Mouse (Mus musculus): Measurements from ENCODE around the gene Fsip1.
A peak's percentile ranks its signal among the peaks of the same experiment; 100 is the strongest.

The Fsip1 gene

DNA sequence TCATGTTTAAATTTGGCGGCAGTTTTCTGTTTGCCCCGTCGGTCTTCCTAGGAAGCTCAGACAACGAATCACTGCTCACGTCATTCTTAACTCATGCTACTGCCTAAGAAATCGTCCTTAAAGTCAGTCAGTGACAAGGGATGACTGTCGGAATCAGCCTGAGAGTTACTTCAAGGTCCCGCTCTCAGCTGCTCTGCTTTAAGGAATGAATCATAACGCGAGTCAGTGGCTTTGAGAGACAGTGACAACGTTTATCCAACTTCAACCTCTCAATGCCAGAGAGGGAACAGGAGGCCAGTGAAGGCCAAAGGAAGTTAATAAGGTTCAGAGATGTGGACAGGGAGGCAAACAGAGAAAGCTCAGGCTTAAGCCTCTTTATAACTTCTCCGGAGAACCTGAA, 7.8 kb downstream of the Fsip1 start:
- DNase-seq: no peak

DNA sequence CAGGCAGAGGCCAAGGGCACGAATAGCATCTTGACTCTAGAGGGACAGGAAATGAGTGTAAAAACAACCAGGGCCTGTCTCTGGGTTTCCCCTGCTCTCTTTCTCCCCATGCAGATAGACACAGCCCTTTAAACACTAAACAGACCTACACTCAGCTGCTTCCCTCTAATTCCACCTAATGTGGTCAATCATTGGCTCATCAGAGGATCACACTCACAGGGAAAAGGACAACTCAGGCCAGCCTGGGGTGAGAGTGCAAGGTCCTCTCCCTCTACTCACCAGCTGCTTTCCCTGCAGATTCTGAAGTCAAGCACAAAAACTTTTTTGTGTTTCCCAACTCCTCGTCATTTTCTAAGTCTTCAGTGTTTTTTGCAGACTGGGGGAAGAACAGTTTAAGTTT, 8.8 kb downstream of the Fsip1 start:
- DNase-seq: no peak

DNA sequence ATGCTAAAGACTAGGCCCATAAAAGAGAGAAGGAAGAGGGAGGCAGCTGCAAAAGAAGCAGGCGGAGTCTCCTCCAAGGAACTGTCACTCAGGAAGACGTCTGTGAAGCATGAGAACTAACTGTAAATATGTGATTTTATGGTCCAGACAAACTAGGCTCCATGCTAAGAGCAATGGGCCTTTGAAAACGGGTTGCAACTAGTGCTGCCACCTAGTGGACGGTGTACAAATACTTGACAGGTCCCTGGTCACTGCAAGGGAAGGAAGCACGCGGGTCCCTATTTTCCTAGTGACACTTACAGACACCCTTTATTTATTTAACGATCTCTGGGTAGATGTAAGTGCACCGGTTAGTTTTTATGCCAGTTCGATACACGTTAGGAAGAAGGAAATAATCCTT, 10.9 kb downstream of the Fsip1 start:
- DNase-seq: peak; percentile 42 to 79

DNA sequence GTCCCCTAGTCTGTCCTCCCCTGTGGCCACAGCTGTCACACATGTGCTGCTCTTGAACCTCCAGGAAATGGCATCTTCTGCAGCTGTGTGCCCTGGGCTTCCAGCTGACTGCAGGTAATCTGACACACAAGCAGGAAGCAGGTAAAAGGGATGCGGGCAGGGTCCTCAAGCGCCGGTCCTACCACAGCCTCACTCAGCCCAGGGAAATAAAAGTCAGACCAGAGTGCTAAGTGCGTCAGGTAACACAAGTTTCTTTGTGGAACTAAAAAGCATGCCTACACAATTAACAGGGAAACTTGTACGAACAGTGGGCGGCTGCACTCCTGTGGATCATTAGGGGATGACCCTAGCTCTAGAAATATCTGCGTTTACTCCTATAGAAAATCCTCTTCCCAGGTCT, 20.6 kb downstream of the Fsip1 start:
- no peak for DNase-seq

DNA sequence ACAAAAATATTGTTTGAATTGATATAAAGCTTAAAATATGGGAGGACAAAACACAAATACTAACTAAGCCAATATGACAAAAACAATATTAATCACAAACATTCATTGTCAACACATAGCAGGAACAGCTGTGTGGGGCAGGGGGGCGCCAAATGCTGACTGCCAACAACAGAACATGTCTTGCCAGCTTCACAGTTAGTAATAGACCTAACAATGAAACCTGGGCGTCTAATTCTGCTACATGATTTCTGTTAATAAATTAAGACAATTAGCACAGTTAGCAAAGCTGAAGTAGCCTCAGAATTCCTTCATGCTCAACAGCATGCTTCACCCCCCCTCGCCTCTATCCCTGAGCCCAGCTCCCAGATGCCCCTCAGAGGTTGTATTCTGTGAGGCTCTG, 21.2 kb downstream of the Fsip1 start:
- DNase-seq: no peak

DNA sequence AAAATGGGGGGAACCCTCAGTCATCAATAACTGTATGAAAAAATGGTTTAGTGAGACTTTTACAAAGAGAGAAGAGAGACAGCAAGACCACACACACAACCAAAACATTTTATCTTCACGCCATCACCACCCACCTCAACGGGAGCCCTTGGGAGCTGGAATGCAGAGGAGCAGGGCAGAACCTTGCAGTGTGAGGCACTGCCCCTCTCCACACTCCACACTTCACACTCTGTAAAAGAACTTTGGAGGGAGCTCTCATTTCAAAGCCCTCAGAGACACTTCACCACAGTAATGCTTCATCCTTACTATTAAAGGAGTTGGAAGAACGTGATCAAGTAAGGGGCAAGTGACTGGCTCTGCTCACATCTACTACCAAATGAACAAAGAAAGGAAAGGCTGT, 26.2 kb downstream of the Fsip1 start:
- DNase-seq: peak in 1 of 2 experiments; percentile 35

DNA sequence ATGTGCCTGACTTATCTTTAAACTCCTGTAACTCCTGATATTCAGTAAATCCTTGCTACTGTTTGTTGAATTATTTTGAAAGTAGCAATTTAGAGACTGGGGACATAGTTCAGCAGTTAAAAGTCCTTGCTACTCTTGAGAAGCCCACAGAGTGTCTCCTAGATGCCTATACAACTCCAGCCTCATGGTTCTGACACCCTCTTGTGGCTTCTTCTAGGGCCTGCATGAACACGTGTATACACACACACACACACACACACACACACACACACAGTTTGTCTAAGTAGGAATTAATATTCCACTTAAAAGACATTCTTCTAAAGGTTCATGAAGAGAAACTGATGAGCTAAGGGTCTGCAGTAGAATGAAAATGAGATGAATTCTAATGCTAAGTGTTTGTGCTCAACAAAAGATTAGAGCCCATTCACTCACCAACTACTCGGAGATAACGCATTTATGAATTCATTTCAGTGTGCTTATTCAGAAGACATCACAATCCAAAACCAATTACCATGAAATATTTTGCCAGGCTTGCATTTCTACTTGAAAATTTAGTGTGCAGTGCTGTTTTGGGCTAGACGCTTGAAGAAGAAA, 28.2 kb downstream of the Fsip1 start:
- DNase-seq: no peak

DNA sequence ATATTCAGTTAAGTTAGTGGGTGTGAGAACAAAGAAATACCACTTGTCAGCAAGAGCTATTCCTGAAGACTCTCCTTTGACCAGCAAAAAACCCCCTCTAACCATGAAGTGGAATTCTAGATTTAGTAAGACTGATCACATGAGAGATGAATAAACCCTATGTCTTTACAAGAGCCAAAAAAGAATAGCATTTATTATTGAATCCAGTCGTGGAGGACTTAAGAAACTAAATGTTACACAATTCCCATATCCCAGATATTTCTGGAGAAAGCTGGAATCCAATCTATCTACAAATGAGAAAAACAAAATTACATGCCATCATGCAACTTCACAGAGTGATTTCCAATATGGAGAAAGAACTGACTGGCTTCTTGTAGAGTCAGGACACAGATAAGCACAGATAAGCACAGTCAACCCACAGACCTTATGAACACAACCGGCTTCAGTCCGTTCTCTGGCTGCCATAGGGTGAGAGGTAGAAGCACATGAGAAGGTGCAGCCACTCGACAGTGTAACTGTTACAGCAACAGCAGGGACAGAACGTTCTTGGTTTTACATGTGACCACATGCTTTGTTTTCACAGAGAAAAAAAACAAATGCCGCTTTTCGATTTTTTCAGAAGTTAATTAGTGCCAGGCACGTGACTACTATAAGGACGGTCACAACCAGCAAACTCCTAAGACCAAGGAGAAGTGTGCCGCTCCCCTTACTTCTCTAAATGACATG, 31.3 kb downstream of the Fsip1 start:
- no peak for DNase-seq

DNA sequence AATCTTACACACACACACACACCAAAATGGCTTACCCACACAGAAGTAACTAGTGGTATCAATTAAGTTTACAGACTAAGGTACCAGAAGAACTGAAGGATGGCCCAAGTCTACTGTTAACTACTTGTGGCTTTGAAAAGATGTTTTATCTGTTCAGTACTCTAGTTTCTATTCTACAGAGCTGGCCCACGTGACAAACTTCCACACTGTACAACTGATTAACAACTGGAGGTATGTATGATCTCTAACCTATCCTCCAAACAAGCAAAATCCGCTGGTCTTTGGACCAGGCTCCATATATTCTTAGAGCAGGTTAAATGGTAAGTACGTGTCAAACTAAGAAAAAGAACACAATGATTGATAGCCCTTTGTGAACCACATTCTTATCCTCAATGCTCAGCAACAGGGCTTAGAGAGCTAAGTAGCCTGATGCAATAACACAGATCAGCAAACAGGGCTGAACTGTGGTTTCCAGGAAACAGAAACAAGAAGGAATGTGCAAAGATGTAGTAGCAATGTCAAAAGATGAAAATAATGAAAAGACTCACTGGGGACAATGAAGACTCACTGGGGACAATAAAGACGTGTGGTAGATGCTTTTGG, 38.7 kb downstream of the Fsip1 start:
- no peak for DNase-seq

DNA sequence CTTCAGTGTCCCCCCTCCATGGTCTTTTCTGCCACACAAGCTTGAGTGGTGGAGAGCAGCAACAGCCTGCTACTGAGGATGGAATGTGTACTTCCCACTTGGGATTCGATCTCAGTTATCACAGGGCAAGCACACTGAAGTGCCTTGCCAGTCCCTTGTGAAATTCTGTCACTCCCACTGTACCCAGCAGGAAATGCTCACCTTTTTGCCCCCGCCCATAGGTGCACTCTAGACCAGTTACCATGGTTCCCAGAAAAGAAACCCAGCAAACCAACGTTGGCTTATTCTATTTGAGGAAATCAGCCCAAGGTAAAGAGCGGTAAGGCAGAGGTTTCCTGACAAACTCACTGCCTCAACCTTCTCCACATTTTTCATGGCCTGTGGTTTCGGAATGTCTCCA, 47.1 kb downstream of the Fsip1 start:
- peak in 1 of 2 experiments; percentile 9 for DNase-seq

DNA sequence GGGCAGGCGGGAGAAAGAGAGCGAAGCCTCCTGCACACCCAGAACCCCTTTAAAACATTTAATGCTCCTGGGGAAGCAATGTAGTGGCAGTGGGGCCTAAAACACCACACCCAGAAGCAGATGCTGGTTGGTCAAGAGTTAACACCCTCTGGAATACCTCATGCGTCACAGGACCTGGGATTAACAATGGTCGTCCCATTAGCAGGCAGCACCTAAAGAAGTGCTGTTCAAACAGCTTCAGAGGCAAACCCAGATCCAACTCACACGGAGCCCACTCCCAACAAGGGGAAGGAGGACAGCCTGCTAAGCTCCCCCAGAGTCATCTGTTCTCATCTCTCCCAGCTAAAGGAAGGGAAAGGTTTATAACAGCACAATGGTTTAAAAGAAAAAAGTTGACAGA, 48.1 kb downstream of the Fsip1 start:
- DNase-seq: no peak

DNA sequence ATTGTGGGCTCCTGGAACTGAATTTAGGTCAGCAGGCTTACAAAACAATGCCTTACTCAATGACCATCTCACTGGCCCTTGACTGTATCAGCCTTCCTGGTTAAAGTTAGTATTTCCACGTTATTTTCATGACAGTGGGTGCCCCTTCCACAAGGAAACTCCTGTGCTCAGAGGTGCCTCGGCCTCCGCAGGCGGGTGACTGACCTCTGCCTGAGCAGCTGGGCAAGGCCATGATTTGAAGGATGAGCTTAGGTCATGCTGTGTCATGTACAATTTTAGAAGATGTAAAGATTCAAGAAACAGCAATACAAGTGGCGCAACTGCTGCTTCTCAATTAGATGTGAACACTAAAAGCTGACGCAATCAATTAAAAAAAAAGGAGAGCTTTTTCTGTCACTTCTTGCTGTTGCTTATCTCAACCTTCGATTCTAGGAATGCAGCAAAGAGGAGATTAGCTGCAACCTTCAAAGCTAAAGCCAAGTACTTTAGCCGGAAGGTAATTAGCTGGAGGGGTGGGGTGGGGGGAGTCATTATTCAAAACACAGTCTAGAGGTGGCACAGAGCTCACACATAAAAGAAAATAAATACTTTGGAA, 50.7 kb downstream of the Fsip1 start:
- peak in 1 of 2 experiments; percentile 15 for DNase-seq

DNA sequence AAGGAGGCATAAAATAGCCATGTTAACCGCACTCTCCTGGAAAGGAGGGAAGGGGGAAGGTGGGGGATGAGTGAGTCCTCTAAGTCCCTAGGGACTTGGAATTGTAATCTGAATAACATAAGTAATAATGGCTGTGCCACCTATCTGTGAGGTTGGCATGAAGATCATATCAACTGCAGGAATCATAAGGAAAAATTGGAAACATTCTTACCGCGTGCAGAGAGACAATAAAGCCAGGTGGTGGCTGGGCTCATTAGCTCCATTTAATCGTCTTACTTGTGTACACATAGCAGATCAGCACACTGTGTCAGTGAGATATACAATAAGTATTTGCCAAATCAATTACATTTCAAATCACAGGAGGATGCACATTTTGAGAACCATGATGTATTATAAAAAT, 52.1 kb downstream of the Fsip1 start:
- no peak for DNase-seq

DNA sequence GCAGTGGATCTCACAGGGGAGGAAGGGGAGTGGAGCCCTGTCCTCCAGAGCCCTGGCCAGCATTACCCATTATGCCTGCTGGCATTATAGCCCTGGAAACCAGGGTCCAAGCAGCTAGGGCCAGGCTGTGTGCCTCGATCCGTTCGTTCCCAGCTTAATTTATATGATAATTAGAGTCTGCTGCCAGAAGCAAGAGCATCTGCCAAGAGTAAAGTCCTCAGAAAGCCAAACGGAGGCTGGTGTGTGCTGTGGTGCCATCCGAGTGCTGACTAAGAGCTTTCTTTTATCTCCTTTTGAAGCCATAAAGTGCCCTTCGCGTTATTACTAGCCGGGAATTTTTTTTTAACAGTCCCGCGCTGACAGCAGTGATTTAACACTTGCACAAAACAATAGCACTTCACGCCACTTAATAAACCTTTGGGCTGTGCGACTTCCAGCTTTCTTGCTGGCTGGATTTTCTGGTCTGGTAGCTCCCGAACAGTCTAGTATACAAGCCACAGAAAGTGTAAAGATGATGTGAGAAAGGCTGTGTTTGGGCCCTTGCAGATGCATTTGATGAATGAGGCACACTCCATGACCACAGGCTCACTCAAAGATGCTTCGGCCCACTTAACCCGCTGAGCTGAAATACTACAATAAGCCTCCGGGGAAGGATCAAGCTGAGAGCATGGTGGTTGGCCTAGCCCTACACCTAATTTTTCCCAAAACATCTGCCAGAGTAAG, 52.9 kb downstream of the Fsip1 start:
- no peak for DNase-seq

DNA sequence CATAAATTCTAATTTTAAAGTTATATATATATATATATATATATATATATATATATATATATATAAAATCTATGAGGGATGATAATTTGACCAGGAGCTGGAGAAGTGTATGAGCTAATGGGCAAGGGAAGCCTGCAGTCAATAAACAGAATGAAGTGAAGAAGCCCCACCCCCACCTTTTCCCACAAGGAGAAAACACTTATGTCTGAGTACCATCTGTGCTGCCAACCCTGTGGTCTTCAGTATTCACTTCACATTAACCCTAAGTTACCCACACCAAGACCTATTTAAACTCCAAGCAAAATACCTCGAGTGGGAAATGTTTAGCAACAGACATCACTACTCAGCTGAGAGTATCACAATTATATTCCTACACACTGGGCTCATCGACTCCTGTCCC, 53.8 kb downstream of the Fsip1 start:
- DNase-seq: no peak

DNA sequence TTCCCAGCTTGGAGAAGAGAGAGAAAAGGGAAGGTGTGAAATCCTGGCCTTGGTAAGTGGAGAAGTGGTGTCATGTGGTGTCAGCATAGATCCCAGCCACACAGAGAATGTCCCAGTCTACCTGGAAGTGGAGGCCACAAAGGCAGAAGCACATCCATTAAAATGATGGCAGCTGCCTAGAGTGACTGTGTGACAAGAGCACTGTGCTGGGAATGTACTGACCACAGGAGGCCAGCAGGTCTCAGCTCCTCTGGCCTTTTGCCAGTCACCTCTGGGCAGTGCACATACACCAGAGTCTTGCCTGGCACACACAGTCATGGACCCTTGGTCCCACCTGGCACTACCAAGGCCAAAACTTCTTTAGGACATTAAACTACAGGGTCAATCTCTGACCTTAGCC, 54.8 kb downstream of the Fsip1 start:
- peak in 1 of 2 experiments; percentile 25 for DNase-seq

DNA sequence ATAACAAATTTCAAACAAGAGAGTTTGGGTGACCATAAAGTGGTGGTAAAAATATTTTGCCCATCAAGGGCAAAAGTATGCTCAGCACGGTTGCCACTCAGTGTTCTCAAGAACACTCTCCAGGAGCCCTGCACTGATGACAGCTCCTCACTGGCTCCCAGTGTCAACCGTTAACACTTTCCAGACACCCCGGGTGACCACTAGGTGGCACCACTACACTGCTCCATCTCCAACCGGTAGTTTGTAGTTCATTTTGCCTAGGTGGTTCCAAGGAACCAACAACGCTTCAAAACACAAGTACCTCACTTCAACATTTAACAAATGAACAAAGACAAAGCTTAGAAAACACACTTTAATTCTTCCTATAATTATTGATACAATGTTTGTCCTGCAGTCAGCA, 56.9 kb downstream of the Fsip1 start:
- peak; percentile 75 to 85 for DNase-seq

DNA sequence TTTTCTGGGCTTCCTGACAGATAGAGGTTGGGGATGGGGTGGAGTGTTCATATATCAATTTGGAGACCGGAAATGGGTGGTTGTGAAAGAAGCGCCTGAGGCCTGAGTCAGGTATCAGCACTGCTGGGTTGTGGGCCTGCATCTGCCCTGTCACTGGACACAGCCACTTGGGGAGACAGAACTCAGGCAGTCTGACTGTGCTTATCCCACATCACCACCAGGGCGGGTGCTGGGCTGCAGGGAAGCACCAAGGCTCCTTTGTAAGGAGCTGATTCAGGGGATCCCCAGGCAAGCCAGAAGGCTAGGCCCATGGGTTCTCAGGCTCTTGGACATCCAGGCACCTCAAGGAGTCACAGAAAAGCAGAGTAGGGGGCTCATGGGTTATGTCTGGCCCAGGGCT, 59.8 kb downstream of the Fsip1 start:
- DNase-seq: no peak

DNA sequence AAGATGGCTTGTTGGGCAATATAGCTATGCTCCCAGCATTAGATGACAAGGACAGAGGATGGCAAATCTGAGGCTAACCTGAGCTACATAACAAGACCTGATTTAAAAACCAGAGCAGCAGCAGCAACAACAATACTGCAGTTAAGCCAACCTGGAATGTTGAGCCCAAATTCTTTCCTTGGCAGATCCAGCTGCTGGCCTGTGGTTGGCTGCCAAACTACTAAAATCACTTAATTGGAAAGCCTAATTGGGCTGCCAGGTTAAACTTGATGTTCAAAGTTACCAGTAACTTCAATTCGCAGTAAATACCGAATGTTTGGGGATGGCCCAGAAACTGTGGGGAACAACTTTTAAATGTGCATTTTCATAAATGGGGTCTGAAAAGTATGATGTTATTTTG, 74.6 kb downstream of the Fsip1 start:
- no peak for DNase-seq

DNA sequence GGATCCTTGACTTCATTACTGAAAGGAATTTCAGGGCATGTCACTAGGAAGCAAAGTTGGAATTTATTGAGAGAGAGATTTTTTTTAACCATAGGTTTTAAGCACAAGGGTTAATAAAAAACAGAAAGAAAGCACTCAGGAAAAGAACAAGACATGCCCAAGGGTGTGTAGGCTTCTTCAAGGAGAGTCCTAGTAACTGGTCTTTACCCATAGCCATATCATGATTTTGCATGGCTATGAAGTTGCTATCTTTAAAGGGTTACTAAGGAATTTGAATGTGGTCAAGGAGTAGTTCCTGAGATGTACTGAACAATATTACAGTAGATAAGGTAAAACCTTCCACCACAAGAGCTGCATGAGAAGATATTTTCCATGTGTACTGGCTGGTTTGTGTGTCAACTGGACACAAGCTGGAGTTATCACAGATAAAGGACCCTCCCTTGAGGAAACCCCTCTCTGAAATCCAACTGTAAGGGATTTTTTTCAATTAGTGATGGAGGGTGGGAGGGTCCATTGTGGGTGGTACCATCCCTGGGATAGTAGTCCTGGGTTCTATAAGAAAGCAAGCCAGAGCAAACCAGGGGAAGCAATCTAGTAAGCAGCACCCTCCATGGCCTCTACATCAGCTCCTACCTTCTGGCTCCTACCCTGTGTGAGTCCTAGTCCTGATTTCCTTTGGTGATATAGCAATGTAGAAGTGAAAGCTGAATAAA, 76.7 kb downstream of the Fsip1 start:
- no peak for DNase-seq

DNA sequence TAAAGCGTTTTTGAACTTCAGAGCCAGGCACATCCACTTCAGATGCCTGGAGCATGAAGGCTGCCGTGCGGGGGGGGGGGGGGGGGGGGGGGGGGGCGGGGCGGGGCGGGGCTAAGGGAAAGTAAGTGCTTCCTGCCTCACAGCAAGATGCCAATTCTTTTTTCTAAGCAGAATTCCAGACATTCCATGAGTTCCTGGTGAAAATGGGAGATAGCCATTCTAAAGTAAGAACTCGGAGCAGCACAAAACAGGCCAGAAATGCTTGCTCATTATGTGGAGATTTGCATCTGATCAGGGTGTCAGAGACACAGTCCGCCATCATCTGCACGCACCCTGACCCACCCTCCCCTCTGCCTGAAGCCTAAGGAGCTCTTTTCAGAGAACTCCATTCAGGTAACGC, 77.3 kb downstream of the Fsip1 start:
- no peak for DNase-seq

DNA sequence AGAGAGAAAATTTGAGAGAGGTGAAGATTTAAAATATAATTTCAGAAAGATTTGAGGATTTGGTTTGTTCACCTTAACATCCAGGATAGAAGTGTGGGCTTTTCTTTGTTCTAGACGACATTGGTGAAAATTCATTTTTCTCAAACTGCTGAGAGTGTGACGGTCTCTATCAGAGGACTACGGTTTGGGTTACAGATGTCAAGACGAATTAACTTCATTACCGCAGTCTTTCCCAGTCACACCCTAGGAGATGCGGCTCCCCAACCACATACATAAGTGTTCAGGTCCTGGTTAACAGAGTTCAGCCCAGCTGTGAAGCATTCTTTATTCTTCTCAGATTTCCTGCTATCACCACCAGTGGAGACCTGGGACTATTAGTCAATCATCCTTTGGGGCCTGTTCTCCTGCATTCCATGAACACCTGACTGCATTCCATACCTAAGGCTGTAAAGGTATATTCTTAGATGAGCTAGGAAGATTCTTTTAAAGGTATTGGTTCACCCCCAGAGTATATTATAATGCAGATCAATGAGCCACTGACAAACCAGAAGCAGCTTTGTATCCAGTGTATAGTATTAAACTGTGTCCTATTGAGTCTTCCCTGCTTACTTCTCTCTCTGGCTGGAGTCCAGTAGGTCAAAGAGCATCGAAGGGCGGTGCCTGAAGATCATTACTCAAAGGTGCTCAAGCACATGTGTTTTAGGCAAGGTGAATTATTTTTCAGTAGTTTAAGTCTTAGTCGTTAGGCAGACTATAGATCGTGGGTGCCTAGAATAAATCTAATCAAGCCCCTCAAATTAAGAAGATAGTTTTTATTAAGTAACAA, 82.0 kb downstream of the Fsip1 start:
- no peak for DNase-seq

Data from lung, postnatal 4 days (tissue).